Mouse (Mus musculus) midbrain, embryonic 16.5 days (tissue): ENCODE data around the gene Tpte. TPM values are rescaled to one million over a fixed set of nuclear protein-coding genes. Genes with fewer than 3 reads are reported as not detected.

Experiments used
- ATAC-seq: fragments of 200-750 bp; cut with Nextera tagmentation; 2 replicates; pipeline ENCODE4 v1.8.0; 2017; ENCODE audit warnings: moderate TSS enrichment
- H3K27ac ChIP-seq: fragments of 300-500 bp; sonication (generic); 2 replicates; pipeline ENCODE4 v1.5.1; 2014; ENCODE audit warnings: mild to moderate bottlenecking, low read length, mixed read lengths
- H3K27me3 ChIP-seq: fragments of 300-500 bp; sonication (generic); 2 replicates; pipeline ENCODE4 v1.6.1; 2014; ENCODE audit warnings: low read depth, low read length, mixed read lengths; ENCODE audit not compliant: control insufficient read depth, insufficient read depth
- H3K36me3 ChIP-seq: fragments of 300-500 bp; sonication (generic); 2 replicates; pipeline ENCODE4 v1.6.1; 2014; ENCODE audit warnings: mild to moderate bottlenecking, low read length, moderate library complexity, mixed read lengths; ENCODE audit not compliant: control insufficient read depth, insufficient read depth
- H3K4me1 ChIP-seq: fragments of 300-500 bp; sonication (generic); 2 replicates; pipeline ENCODE4 v1.6.1; 2014; ENCODE audit warnings: mild to moderate bottlenecking, low read length, mixed read lengths; ENCODE audit not compliant: control insufficient read depth, insufficient read depth
- H3K4me2 ChIP-seq: fragments of 300-500 bp; sonication (generic); 2 replicates; pipeline ENCODE4 v1.6.1; 2014; ENCODE audit warnings: mild to moderate bottlenecking, low read length, mixed read lengths
- H3K4me3 ChIP-seq: fragments of 300-500 bp; sonication (generic); 2 replicates; pipeline ENCODE4 v1.5.1; 2014; ENCODE audit warnings: low read depth, mild to moderate bottlenecking, low read length, moderate library complexity, mixed read lengths
- H3K9ac ChIP-seq: fragments of 300-500 bp; sonication (generic); 2 replicates; pipeline ENCODE4 v1.6.1; 2014; ENCODE audit warnings: low read depth, low read length, mixed read lengths
- H3K9me3 ChIP-seq: fragments of 300-500 bp; sonication (generic); replicated peaks from 2 replicates; pipeline ENCODE4 v1.6.1; 2014; ENCODE audit warnings: mild to moderate bottlenecking, low read length, mixed read lengths; ENCODE audit not compliant: control insufficient read depth, poor library complexity, severe bottlenecking
- WGBS: fragments of 180-500 bp; shearing (Covaris S2); extraction: QIAGEN DNeasy Blood & Tissue Kit; methylation state at CpG from one replicate; pipeline ENCODE4 v1.1.7; 2014; 5-methylcytosine and 5-hydroxymethylcytosine counted together
- polyA plus RNA-seq: library from polyadenylated mRNA; unstranded; fragments of >200 nt; fragmentation: Nextera tagmentation; extraction: Ambion mirVana; gene quantifications from 2 replicates; pipeline ENCODE4 v1.2.1, GENCODE M21; 2015

Tpte gene
- polyA plus RNA-seq, 1 experiment from 2014 or later, result not detected

DNA sequence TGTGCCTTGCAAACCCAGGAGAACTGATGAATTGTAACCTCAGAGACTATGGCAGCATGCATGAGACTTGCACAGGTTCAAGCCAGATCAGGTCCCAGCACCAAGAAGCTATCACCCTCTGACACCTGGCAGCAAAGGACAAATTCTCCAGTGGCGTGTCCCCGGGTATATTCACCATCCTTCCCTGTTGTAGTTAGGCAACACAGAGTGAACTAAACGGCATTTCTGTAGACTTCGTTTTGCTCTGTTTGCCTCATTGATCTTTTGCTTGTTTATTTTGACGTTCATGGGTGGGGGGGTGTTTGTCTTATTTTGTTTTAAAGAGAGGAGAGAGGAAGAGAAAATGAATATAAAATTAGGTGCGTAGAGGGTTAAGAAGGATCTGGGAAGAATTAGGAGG is 101.9 kb downstream of the Tpte start:
- no peak for ATAC-seq

DNA sequence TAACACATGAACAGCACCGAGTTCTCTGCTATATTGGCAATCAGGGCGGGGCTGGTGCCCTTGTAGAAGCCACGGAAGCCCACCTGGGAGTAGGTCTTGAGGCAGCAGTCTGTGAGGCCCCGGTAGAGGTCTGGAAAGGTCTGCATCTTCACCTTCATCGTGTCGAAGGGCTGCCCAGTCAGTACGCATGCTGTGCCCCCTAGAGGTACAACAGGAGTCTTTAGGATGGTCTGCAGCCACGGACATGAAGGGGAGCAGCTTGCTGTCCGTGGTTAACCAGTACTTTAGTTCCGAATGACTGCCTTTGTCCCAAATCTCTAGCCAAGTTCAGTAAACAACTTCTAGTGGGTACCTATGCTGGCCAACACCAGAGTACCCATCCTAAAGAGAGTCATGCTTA is 106.6 kb downstream of the Tpte start:
- WGBS, result 81% methylated on average over 10 of the region's 10 CpGs
- no peaks in the 10 kb centered on the region for H3K4me1 ChIP-seq
- no peak overlapping the region for H3K4me3 ChIP-seq
- no peaks in the 10 kb centered on the region for H3K9me3 ChIP-seq
- H3K27ac ChIP-seq, result no peak overlapping the region
- H3K9ac ChIP-seq, result no peak overlapping the region
- H3K27me3 ChIP-seq, result no peaks in the 10 kb centered on the region
- no peak for ATAC-seq
- peaks cover 2% of the 10 kb centered on the region; the same call in 1 of the 2 replicates for H3K36me3 ChIP-seq
- no peak overlapping the region for H3K4me2 ChIP-seq

More for the DNA sequence above, 101.9 kb downstream of the Tpte start:
- no peak overlapping the region for H3K9ac ChIP-seq
- WGBS, result 97% methylated on average over 6 of the region's 6 CpGs
- H3K4me1 ChIP-seq, result no peaks in the 10 kb centered on the region
- no peaks in the 10 kb centered on the region for H3K27me3 ChIP-seq
- H3K4me3 ChIP-seq, result no peak overlapping the region
- peaks cover 7% of the 10 kb centered on the region for H3K36me3 ChIP-seq
- H3K4me2 ChIP-seq, result no peak overlapping the region
- no peak overlapping the region for H3K27ac ChIP-seq
- H3K9me3 ChIP-seq, result no peaks in the 10 kb centered on the region

DNA sequence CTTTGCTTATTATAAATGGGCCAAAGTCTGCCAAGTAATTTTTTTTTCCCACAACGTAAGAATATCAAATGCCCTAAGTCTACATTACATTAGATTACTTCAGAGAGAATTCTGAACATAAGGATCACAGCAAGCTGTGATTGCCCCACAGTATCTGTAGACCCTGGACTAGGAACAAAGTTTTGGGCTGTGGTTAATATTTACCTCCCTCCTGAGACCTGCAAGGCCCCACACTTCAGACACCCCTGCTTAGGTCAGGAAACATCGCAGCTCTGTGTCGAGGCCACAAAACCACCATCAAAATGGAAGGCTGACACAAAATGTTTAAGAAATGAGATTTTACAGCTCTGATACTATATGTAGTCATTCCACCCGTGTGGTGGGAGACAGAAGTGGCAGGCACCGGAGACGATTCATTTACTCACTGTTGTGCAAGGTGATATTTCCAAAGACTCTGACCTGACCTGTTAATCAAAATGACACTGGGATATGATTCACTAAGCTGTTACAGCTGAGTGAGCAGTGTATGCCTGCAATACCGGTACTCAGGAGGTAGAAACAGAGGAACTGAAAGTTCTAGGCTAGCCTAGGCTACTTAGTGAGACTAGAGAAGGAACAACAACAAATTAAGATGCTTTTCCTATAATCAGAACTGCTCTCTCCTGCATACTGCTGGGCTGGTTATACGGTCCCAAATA is 107.7 kb downstream of the Tpte start:
- peaks cover 2% of the 10 kb centered on the region; the same call in 1 of the 2 replicates for H3K36me3 ChIP-seq
- H3K27ac ChIP-seq, result no peak overlapping the region
- no peaks in the 10 kb centered on the region for H3K4me1 ChIP-seq
- H3K27me3 ChIP-seq, result no peaks in the 10 kb centered on the region
- H3K4me2 ChIP-seq, result no peak overlapping the region
- H3K4me3 ChIP-seq, result no peak overlapping the region
- 92% methylated on average over 8 of the region's 8 CpGs for WGBS
- no peak for ATAC-seq
- H3K9ac ChIP-seq, result no peak overlapping the region
- H3K9me3 ChIP-seq, result no peaks in the 10 kb centered on the region

DNA sequence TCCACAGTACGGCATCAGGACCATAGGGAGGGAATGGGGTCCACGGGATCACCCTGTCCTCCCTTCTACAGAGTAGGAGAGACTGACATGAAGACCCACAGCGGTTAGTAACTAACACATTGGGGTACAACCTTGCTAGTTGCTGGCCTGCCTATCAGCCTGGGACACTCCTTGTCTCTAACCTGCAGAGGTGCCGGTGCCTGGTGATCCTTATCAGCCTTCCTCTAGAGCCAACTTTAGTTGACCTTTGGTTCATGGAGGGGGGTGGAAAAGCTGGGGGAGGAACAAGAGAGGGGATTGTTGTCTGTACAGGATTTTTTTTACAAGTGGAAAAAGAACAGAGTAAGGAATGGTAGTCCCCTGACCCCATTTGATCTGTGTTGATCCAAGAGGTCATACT is 111.2 kb downstream of the Tpte start:
- no peak overlapping the region for H3K9ac ChIP-seq
- H3K27ac ChIP-seq, result no peak overlapping the region
- no peak for ATAC-seq
- WGBS, result 96% methylated on average over 4 of the region's 4 CpGs
- H3K36me3 ChIP-seq, result 0 out of 2 replicates have a peak, but pooled peaks cover 2% of the 10 kb centered on the region
- no peaks in the 10 kb centered on the region for H3K9me3 ChIP-seq
- H3K4me1 ChIP-seq, result peaks cover 8% of the 10 kb centered on the region
- no peaks in the 10 kb centered on the region for H3K27me3 ChIP-seq
- no peak overlapping the region for H3K4me2 ChIP-seq
- H3K4me3 ChIP-seq, result no peak overlapping the region

- H3K9ac ChIP-seq, result no peak overlapping the region
- no peaks in the 10 kb centered on the region for H3K9me3 ChIP-seq
- H3K36me3 ChIP-seq, result 0 out of 2 replicates have a peak, but pooled peaks cover 2% of the 10 kb centered on the region
- WGBS, result 94% methylated on average over 8 of the region's 8 CpGs
- peaks cover 8% of the 10 kb centered on the region for H3K4me1 ChIP-seq
- ATAC-seq, result no peak
- H3K4me2 ChIP-seq, result no peak overlapping the region
- no peak overlapping the region for H3K27ac ChIP-seq
- H3K27me3 ChIP-seq, result no peaks in the 10 kb centered on the region
- H3K4me3 ChIP-seq, result no peak overlapping the region
These were observed 112.0 kb downstream of the Tpte start for GRCm38 (mm10) chr8:22395256-22395655.

GRCm38 (mm10) chr8:22397811-22398141 is 114.5 kb downstream of the Tpte start:
- Histone ChIP-seq H3K9ac (peak overlapping the region; percentile 83), H3K4me1 (peaks cover 8% of the 10 kb centered on the region)
- ATAC-seq, result peak; percentile 5; the same call in 1 of the 2 replicates

DNA sequence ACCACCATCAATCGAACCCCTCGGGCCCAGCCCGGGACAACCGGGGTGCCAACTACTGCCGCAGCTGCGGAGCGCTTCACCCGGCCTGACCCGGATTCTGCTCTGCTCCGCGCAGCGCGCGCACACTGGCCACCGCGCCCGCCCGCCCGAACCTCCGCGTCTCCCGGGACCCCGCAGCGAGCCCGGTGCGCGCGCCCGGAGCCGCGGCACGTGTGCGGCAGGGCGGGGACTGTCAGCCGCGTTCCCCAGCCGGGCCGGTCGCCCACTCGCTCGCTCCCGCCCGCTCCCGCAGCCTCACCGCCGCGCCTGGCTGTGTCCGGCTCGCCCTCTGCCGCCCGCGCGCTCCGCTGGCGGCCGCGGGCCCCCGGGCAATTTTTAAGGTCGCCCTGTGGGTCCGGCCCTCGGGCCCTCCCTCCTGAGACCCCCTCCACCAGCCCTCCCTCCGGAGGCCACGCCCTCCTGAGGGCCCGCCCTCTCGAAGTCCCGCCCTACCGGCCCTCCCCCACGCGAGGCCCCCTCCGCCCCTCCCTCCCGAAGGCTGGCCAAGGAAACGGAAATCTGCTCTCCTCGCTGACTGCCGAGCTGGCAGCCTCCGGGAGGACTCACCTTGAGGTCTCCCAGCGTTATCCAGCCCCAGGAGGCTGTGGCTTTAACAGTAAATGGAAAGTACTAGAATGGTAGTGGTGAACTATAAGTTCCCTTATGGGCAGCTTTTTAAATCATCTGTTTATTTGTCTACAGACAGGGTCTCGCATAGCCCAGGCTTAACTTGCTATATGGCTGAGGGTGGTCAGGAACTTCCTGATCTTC is 115.1 kb downstream of the Tpte start, which contains the start of gene Slc25a15:
TSS of gene Slc25a15 (minus strand) at position 456 of the 810 bp plus-strand sequence.
- Histone ChIP-seq H3K27ac (peak within 1 kb of the TSS; percentile 88), H3K27me3 (no peaks in the 10 kb centered on the region), H3K4me2 (peak within 1 kb of the TSS; percentile 85), H3K4me1 (peaks cover 8% of the 10 kb centered on the region), H3K9ac (peak within 1 kb of the TSS; percentile 83), H3K36me3 (0 out of 2 replicates have a peak, but pooled peaks cover 2% of the 10 kb centered on the region), H3K4me3 (peak within 1 kb of the TSS; percentile 76), H3K9me3 (no peaks in the 10 kb centered on the region)
- WGBS, result under 1% methylated on average over 51 of the region's 77 CpGs
- peak; percentile 94 for ATAC-seq

More at GRCm38 (mm10) chr8:22397811-22398141, 114.5 kb downstream of the Tpte start:
- Histone ChIP-seq H3K4me3 (peak overlapping the region; percentile 76), H3K27me3 (no peaks in the 10 kb centered on the region), H3K27ac (peak overlapping the region; percentile 88), H3K36me3 (0 out of 2 replicates have a peak, but pooled peaks cover 2% of the 10 kb centered on the region), H3K4me2 (peak overlapping the region; percentile 85), H3K9me3 (no peaks in the 10 kb centered on the region)
- under 1% methylated on average over 12 of the region's 13 CpGs for WGBS

DNA sequence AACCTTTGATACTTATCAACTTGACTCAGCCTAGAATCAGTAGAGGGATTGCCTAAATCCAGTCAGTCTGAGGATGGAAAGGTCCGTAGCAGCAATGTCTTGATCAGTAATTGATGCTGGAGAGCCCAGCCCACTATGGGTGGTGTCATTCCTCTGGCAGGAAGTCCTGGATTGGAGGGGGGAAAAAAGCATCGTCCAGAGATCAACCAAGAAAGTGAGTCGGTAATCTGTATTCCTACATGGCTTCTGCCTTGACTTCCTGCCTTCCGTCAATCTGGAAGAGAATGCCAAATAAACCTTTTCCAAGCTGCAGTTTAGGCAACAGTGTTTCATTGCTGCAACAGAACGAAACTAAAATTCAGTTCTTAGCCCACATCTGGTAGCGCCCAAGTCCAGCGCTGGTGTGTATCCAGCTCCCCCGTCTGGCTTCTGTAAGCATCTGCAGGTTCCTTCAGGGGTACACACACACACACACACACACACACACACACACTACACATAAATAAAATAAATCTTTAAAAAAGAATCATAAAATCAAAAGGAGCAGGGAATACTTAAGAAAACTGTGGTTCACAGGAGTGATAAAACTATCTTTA is 116.1 kb downstream of the Tpte start:
- Histone ChIP-seq H3K4me2 (peak overlapping the region; percentile 85), H3K4me3 (peak overlapping the region; percentile 76; the same call in 1 of the 2 replicates), H3K27ac (no peak overlapping the region), H3K27me3 (no peaks in the 10 kb centered on the region), H3K4me1 (peaks cover 8% of the 10 kb centered on the region), H3K9ac (peak overlapping the region; percentile 83; the same call in 1 of the 2 replicates), H3K36me3 (0 out of 2 replicates have a peak, but pooled peaks cover 1% of the 10 kb centered on the region), H3K9me3 (no peaks in the 10 kb centered on the region)
- WGBS, result 86% methylated on average over 8 of the region's 8 CpGs
- ATAC-seq, result no peak
